Comparison of ENCODE assay signal across 9 mouse cellular contexts in genomic region chr5:30593811-30594504, GRCm38 (mm10). TPM values are rescaled to one million over a fixed set of nuclear protein-coding genes. Genes with fewer than 3 reads are reported as not detected.
A peak's percentile ranks its signal among the peaks of the same experiment; 100 is the strongest.
DNase-seq lines count a peak whose midpoint lies in the region; ATAC-seq and TF ChIP-seq lines count a peak whose summit lies in the region.
"Had no signal": no experiment of that assay in that cellular context is flagged by ENCODE, and none has a peak within 500 bp of the region (broad histone marks: within the 10 kb centered on the region; RNA-seq: fewer than 3 reads in every experiment).

No protein-coding gene starts in this region.

- H3K9me3 ChIP-seq in lung, embryonic 14.5 days (ENCODE audit: low read depth, low read length): no peaks in the 10 kb centered on the region

- intact Hi-C loops in heart, postnatal 10 days (cut with DNase I): no loop called here

- peaks cover 8% of the 10 kb centered on the region; the same call in 1 of the 2 replicates for H3K27me3 ChIP-seq in lung, embryonic 14.5 days (ENCODE audit: insufficient read depth, low read length)

- no peak for TF ChIP-seq POLR2A in lung, adult 2 months (IDR thresholded peaks at IDR 0.05; ENCODE audit: borderline replicate concordance, extremely low read depth, low read depth, low read length)
- TF ChIP-seq POLR2A in bone marrow, adult 2 months (IDR thresholded peaks at IDR 0.05; ENCODE audit: borderline replicate concordance, control insufficient read depth, low read depth, low read length): no peak
- TF ChIP-seq POLR2A in olfactory bulb, adult 2 months (IDR thresholded peaks at IDR 0.05; ENCODE audit: insufficient read depth, low read depth, low read length): no peak

- no peak for TF ChIP-seq CTCF in lung, embryonic 14.5 days (IDR thresholded peaks at IDR 0.05; ENCODE audit: low read depth)
- TF ChIP-seq CTCF in lung, adult 2 months (IDR thresholded peaks at IDR 0.05; ENCODE audit: insufficient read depth, low read length): no peak
- TF ChIP-seq CTCF in bone marrow, adult 2 months (IDR thresholded peaks at IDR 0.05; ENCODE audit: control insufficient read depth, insufficient read depth, low read length): no peak
- no peak for TF ChIP-seq CTCF in olfactory bulb, adult 2 months (IDR thresholded peaks at IDR 0.05; ENCODE audit: insufficient read depth, low read depth, low read length)

- H3K4me3 ChIP-seq in lung, embryonic 14.5 days (ENCODE audit: low read depth, low read length): no peak overlapping the region
- no peak overlapping the region for H3K4me3 ChIP-seq in lung, adult 2 months (replicated peaks; ENCODE audit: extremely low read depth, low read depth, low read length)
- H3K4me3 ChIP-seq in bone marrow, adult 2 months (replicated peaks; ENCODE audit: control insufficient read depth, low read depth, low read length): no peak overlapping the region
- H3K4me3 ChIP-seq in olfactory bulb, adult 2 months (ENCODE audit: insufficient read depth, low read depth, low read length): no peak overlapping the region

- peak; percentile 73 for ATAC-seq in lung, embryonic 14.5 days (ENCODE audit: insufficient read depth)

- no peak overlapping the region for H3K9ac ChIP-seq in lung, embryonic 14.5 days

- peak overlapping the region; percentile 2; the same call in 1 of the 2 replicates for H3K4me2 ChIP-seq in lung, embryonic 14.5 days

- 0 out of 2 replicates have a peak, but pooled peaks cover 6% of the 10 kb centered on the region for H3K4me1 ChIP-seq in lung, embryonic 14.5 days (ENCODE audit: insufficient read depth)
- H3K4me1 ChIP-seq in lung, adult 2 months (ENCODE audit: control insufficient read depth, insufficient read depth, low read length): no peaks in the 10 kb centered on the region
- H3K4me1 ChIP-seq in bone marrow, adult 2 months (ENCODE audit: control insufficient read depth, insufficient read depth, low read length): no peaks in the 10 kb centered on the region
- H3K4me1 ChIP-seq in olfactory bulb, adult 2 months (ENCODE audit: control insufficient read depth, insufficient read depth, low read length): peaks cover 65% of the 10 kb centered on the region

- DNase-seq in lung, embryonic 14.5 days: peak; percentile 86
- DNase-seq in lung, adult 2 months: no peak
- peak; percentile 71 to 84 for DNase-seq in heart, postnatal 10 days
- no peak for DNase-seq in thymus, postnatal 0 days (ENCODE audit: low spot score)
- DNase-seq in frontal cortex, postnatal 36 days (ENCODE audit: low spot score in 2 of 2): no peak
- DNase-seq in frontal cortex, adult 2 months (ENCODE audit: extremely low spot score in 1 of 2, low spot score in 1 of 2): no peak

- H3K36me3 ChIP-seq in lung, embryonic 14.5 days (ENCODE audit: insufficient read depth): 0 out of 2 replicates have a peak, but pooled peaks cover 2% of the 10 kb centered on the region

- WGBS in lung, embryonic 14.5 days: 14% methylated on average over 10 of the region's 10 CpGs
- WGBS in lung, adult 2 months: 23% methylated on average over 10 of the region's 10 CpGs
- 38% methylated on average over 10 of the region's 10 CpGs for WGBS in bone marrow, adult 2 months
- WGBS in olfactory bulb, adult 2 months: 30% methylated on average over 10 of the region's 10 CpGs

- peak overlapping the region; percentile 78 for H3K27ac ChIP-seq in lung, embryonic 14.5 days (ENCODE audit: low read depth)
- peak overlapping the region; percentile 70 for H3K27ac ChIP-seq in bone marrow, adult 2 months (ENCODE audit: control insufficient read depth, insufficient read depth, low read depth, low read length, poor library complexity)
- H3K27ac ChIP-seq in olfactory bulb, adult 2 months (ENCODE audit: insufficient read depth, low read depth, low read length): 0 out of 2 replicates have a peak overlapping the region, but pooled peaks have one; percentile 38

RNA-seq across cellular contexts. Expression of gene Kcnk3, which starts 6.0 kb away (rescaled TPM):
- polyA plus RNA-seq in lung, embryonic 14.5 days (2014; fragmentation: Nextera tagmentation; extraction: Ambion mirVana): 29.9 and 30.3 TPM in 2 replicates
- polyA plus RNA-seq in lung, adult 2 months (2012; rRNA removed): 85.5 and 98.7 TPM in 2 replicates
- polyA plus RNA-seq in bone marrow, adult 2 months (2011; ENCODE audit: insufficient read depth, insufficient read length, low replicate concordance, missing spikeins): 0.40 TPM in 1 of 2 replicates, not detected in the other
- total RNA-seq in heart, postnatal 10 days (2021): 100 to 1,000 TPM; 159 to 183 TPM
- not detected in 2 replicates for polyA plus RNA-seq in olfactory bulb, adult 2 months (2012; ENCODE audit: insufficient read depth, insufficient read length, low replicate concordance, missing spikeins)
- polyA plus RNA-seq in thymus, postnatal 0 days (2015; fragmentation: Nextera tagmentation; extraction: Ambion mirVana): 0.37 and 0.39 TPM in 2 replicates
- polyA plus RNA-seq in frontal cortex, adult 2 months (2012; rRNA removed): 18.0 and 23.1 TPM in 2 replicates

RNA-seq across cellular contexts. Expression of gene Cib4, which starts 48.3 kb away (rescaled TPM):
- 0.26 TPM in 1 of 2 replicates, not detected in the other for polyA plus RNA-seq in lung, embryonic 14.5 days (2014; fragmentation: Nextera tagmentation; extraction: Ambion mirVana)
- 0.62 TPM in 1 of 2 replicates, not detected in the other for polyA plus RNA-seq in lung, adult 2 months (2012; rRNA removed)
- not detected in 2 replicates for polyA plus RNA-seq in bone marrow, adult 2 months (2011; ENCODE audit: insufficient read depth, insufficient read length, low replicate concordance, missing spikeins)
- not detected for total RNA-seq in heart, postnatal 10 days (2021)
- not detected in 2 replicates for polyA plus RNA-seq in olfactory bulb, adult 2 months (2012; ENCODE audit: insufficient read depth, insufficient read length, low replicate concordance, missing spikeins)
- not detected in 2 replicates for polyA plus RNA-seq in thymus, postnatal 0 days (2015; fragmentation: Nextera tagmentation; extraction: Ambion mirVana)
- not detected in 2 replicates for polyA plus RNA-seq in frontal cortex, adult 2 months (2012; rRNA removed)
- total RNA-seq: layer of hippocampus, postnatal 25 days had no signal

RNA-seq across cellular contexts. Expression of gene Slc35f6, which starts 53.8 kb away (rescaled TPM):
- 27.6 and 29.5 TPM in 2 replicates for polyA plus RNA-seq in lung, embryonic 14.5 days (2014; fragmentation: Nextera tagmentation; extraction: Ambion mirVana)
- 82.9 and 97.2 TPM in 2 replicates for polyA plus RNA-seq in lung, adult 2 months (2012; rRNA removed)
- polyA plus RNA-seq in bone marrow, adult 2 months (2011; ENCODE audit: insufficient read depth, insufficient read length, low replicate concordance, missing spikeins): 7.7 and 17.0 TPM in 2 replicates
- 10 to 100 TPM; 42.1 to 45.4 TPM for total RNA-seq in heart, postnatal 10 days (2021)
- not detected in 2 replicates for polyA plus RNA-seq in olfactory bulb, adult 2 months (2012; ENCODE audit: insufficient read depth, insufficient read length, low replicate concordance, missing spikeins)
- polyA plus RNA-seq in thymus, postnatal 0 days (2015; fragmentation: Nextera tagmentation; extraction: Ambion mirVana): 12.5 and 14.4 TPM in 2 replicates
- 56.5 and 56.9 TPM in 2 replicates for polyA plus RNA-seq in frontal cortex, adult 2 months (2012; rRNA removed)

Comparison
In these comparisons a context has a peak if more than half of its experiments do, and no peak if none do; other contexts are left out.
1. DNase-seq: peak in lung, embryonic 14.5 days (single experiment) and heart, postnatal 10 days (2 of 2); none in lung, adult 2 months (single experiment), thymus, postnatal 0 days (single experiment), frontal cortex, postnatal 36 days (0 of 2) and frontal cortex, adult 2 months (0 of 2).
2. RNA of gene Kcnk3, which starts 6.0 kb away (polyA plus RNA-seq): 85.5 to 98.7 TPM in lung, adult 2 months, 29.9 to 30.3 TPM in lung, embryonic 14.5 days and 18.0 to 23.1 TPM in frontal cortex, adult 2 months; 0.40 TPM in bone marrow, adult 2 months, 0.37 to 0.39 TPM in thymus, postnatal 0 days and not detected in olfactory bulb, adult 2 months; every median in the first group is over 10 times any median in the second.
3. Peak in every context shown above with its lines, with median percentiles within 50 percentile points of each other: H3K27ac ChIP-seq.